Mouse (Mus musculus): Measurements from ENCODE around the gene Snrk. TPM values are rescaled to one million over a fixed set of nuclear protein-coding genes. Genes with fewer than 3 reads are reported as not detected.

Gene Snrk
- polyA plus RNA-seq, 1 experiment from 2014 or later: 57.5 TPM

DNA sequence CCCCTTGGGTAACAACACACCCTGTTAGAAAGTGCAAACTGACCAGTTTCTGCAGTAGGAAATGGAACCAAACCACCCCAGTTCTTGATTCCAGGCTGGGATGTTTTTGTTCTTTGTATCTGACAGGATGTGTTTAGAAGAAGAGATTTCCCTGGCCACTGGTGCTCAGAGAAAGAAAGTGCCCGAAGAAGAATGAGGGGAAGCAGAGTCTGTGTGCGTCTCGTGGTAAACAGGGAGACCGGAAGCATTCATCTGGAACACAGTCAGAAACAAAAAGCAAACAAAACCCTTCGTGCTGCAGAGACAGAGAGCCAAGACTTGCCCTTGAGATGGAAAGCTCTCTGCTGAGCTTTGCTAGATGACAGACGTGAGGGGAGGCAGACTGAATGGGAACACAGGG lies 32.0 kb upstream of the Snrk start:
- no peaks in the 10 kb centered on the region for H3K36me3 ChIP-seq (ENCODE audit: control insufficient read depth, insufficient read depth, low read length)
- DNase-seq (peak; percentile 20), ATAC-seq (ENCODE audit: low FRiP score, low TSS enrichment) (no peak)
- no peaks in the 10 kb centered on the region for H3K9me3 ChIP-seq (ENCODE audit: control insufficient read depth, low read length)
- WGBS: 37% methylated on average over 6 of the region's 6 CpGs
- H3K27me3 ChIP-seq (ENCODE audit: control insufficient read depth, insufficient read depth, low read length): no peaks in the 10 kb centered on the region
- H3K27ac ChIP-seq (replicated peaks; ENCODE audit: low read depth, low read length): no peak overlapping the region
- no peak overlapping the region for H3K4me3 ChIP-seq (replicated peaks; ENCODE audit: low read depth, low read length)
- no peak overlapping the region for H3K9ac ChIP-seq (replicated peaks; ENCODE audit: low read length)
- no peak overlapping the region for H3K4me2 ChIP-seq (ENCODE audit: low read length)
- H3K4me1 ChIP-seq (ENCODE audit: control insufficient read depth, insufficient read depth, low read length): no peaks in the 10 kb centered on the region

- no peak for DNase-seq
- ATAC-seq (ENCODE audit: low FRiP score, low TSS enrichment): no peak
Observed at GRCm38 (mm10) chr9:122085550-122086205, 31.4 kb upstream of the Snrk start.

DNA sequence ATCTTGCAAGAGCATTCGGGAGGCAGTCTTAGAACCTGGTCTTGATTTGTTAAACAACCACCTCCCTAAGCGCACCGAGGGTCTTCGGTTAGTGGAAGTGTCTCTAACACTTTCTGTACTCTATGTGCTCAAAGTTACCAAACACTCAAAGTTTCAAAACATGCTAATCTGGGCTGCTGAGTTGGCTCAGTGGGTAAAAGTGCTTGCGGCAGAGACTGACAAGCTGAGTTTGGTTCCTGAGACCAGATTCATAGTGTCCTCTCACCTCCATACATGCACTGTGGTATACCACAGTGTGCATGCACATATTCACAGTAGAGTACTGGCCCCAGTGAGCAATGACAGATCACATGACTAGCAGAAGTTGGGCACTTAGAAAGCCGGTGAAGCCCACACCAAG lies 30.0 kb upstream of the Snrk start:
- Histone ChIP-seq H3K27me3 (ENCODE audit: control insufficient read depth, insufficient read depth, low read length) (no peaks in the 10 kb centered on the region), H3K36me3 (ENCODE audit: control insufficient read depth, insufficient read depth, low read length) (no peaks in the 10 kb centered on the region), H3K9ac (replicated peaks; ENCODE audit: low read length) (no peak overlapping the region), H3K27ac (replicated peaks; ENCODE audit: low read depth, low read length) (no peak overlapping the region), H3K4me1 (ENCODE audit: control insufficient read depth, insufficient read depth, low read length) (no peaks in the 10 kb centered on the region), H3K9me3 (ENCODE audit: control insufficient read depth, low read length) (no peaks in the 10 kb centered on the region), H3K4me2 (ENCODE audit: low read length) (no peak overlapping the region), H3K4me3 (replicated peaks; ENCODE audit: low read depth, low read length) (no peak overlapping the region)
- WGBS: 95% methylated on average over 6 of the region's 6 CpGs
- ATAC-seq (ENCODE audit: low FRiP score, low TSS enrichment) (no peak), DNase-seq (no peak)

More at GRCm38 (mm10) chr9:122085550-122086205, 31.4 kb upstream of the Snrk start:
- Histone ChIP-seq H3K9ac (replicated peaks; ENCODE audit: low read length) (no peak overlapping the region), H3K36me3 (ENCODE audit: control insufficient read depth, insufficient read depth, low read length) (no peaks in the 10 kb centered on the region), H3K9me3 (ENCODE audit: control insufficient read depth, low read length) (no peaks in the 10 kb centered on the region), H3K27me3 (ENCODE audit: control insufficient read depth, insufficient read depth, low read length) (no peaks in the 10 kb centered on the region), H3K4me1 (ENCODE audit: control insufficient read depth, insufficient read depth, low read length) (no peaks in the 10 kb centered on the region), H3K4me3 (replicated peaks; ENCODE audit: low read depth, low read length) (no peak overlapping the region), H3K4me2 (ENCODE audit: low read length) (no peak overlapping the region), H3K27ac (replicated peaks; ENCODE audit: low read depth, low read length) (no peak overlapping the region)
- 87% methylated on average over 3 of the region's 3 CpGs for WGBS

GRCm38 (mm10) chr9:122091171-122091570 lies 25.9 kb upstream of the Snrk start:
- Histone ChIP-seq H3K9ac (replicated peaks; ENCODE audit: low read length) (no peak overlapping the region), H3K4me1 (ENCODE audit: control insufficient read depth, insufficient read depth, low read length) (no peaks in the 10 kb centered on the region), H3K27ac (replicated peaks; ENCODE audit: low read depth, low read length) (no peak overlapping the region), H3K4me3 (replicated peaks; ENCODE audit: low read depth, low read length) (no peak overlapping the region), H3K4me2 (ENCODE audit: low read length) (no peak overlapping the region), H3K27me3 (ENCODE audit: control insufficient read depth, insufficient read depth, low read length) (no peaks in the 10 kb centered on the region), H3K9me3 (ENCODE audit: control insufficient read depth, low read length) (no peaks in the 10 kb centered on the region), H3K36me3 (ENCODE audit: control insufficient read depth, insufficient read depth, low read length) (no peaks in the 10 kb centered on the region)
- ATAC-seq (ENCODE audit: low FRiP score, low TSS enrichment): no peak
- WGBS: 43% methylated on average over 7 of the region's 7 CpGs
- DNase-seq: no peak

DNA sequence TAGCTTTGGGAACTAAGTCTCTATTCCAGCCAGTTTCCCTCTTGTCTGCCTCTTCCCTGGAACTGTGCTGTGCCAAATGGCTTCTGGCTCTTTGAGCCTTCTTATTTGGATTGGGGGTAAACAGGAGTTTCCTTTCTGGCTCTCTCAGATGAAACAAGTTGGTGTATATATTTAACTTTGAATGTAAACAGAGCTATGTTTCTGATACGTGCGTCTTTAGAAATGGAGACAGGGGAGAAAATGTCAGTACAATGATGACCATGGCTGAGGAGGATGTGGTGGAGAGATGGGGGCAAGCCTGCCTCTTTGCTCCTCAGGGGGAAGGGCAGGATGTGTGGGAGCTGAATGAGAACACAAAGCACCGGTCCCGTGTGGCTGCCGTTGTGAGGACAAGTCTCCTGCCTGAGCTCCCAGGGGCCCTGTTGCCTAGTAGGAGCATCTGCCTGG lies 25.3 kb upstream of the Snrk start:
- no peaks in the 10 kb centered on the region for H3K36me3 ChIP-seq (ENCODE audit: control insufficient read depth, insufficient read depth, low read length)
- no peak for ATAC-seq (ENCODE audit: low FRiP score, low TSS enrichment)
- H3K9ac ChIP-seq (replicated peaks; ENCODE audit: low read length): no peak overlapping the region
- H3K4me1 ChIP-seq (ENCODE audit: control insufficient read depth, insufficient read depth, low read length): no peaks in the 10 kb centered on the region
- no peak overlapping the region for H3K4me3 ChIP-seq (replicated peaks; ENCODE audit: low read depth, low read length)
- 71% methylated on average over 5 of the region's 5 CpGs for WGBS
- H3K9me3 ChIP-seq (ENCODE audit: control insufficient read depth, low read length): no peaks in the 10 kb centered on the region
- no peak overlapping the region for H3K27ac ChIP-seq (replicated peaks; ENCODE audit: low read depth, low read length)
- no peaks in the 10 kb centered on the region for H3K27me3 ChIP-seq (ENCODE audit: control insufficient read depth, insufficient read depth, low read length)
- no peak for DNase-seq
- no peak overlapping the region for H3K4me2 ChIP-seq (ENCODE audit: low read length)

DNA sequence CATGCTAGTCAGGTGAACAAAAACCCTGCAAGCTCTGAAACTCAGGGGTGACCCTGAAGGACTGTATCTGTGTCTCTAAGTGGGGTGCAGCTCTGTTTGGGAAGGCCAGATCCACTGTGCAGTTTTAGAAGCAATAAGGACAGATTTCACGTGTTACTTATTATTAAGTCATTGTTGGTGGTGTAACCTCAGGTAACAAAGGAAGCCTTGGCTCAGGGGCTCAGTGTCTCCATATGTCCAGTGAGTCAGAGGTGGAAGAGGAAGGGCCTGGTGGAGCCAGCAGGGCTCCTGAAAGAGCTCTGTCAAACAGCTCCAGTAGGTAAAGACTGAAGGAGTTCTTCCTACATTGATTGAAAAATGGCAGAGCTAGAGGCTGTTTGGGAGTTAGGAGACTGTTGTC lies 22.9 kb upstream of the Snrk start:
- Histone ChIP-seq H3K4me3 (replicated peaks; ENCODE audit: low read depth, low read length) (no peak overlapping the region), H3K27ac (replicated peaks; ENCODE audit: low read depth, low read length) (no peak overlapping the region), H3K36me3 (ENCODE audit: control insufficient read depth, insufficient read depth, low read length) (no peaks in the 10 kb centered on the region), H3K9ac (replicated peaks; ENCODE audit: low read length) (no peak overlapping the region), H3K4me2 (ENCODE audit: low read length) (no peak overlapping the region), H3K4me1 (ENCODE audit: control insufficient read depth, insufficient read depth, low read length) (no peaks in the 10 kb centered on the region), H3K27me3 (ENCODE audit: control insufficient read depth, insufficient read depth, low read length) (no peaks in the 10 kb centered on the region), H3K9me3 (ENCODE audit: control insufficient read depth, low read length) (no peaks in the 10 kb centered on the region)
- WGBS: 93% methylated on average over 1 of the region's 1 CpGs
- DNase-seq (no peak), ATAC-seq (ENCODE audit: low FRiP score, low TSS enrichment) (no peak)

GRCm38 (mm10) chr9:122096822-122097511 lies 20.1 kb upstream of the Snrk start:
- DNase-seq (no peak), ATAC-seq (ENCODE audit: low FRiP score, low TSS enrichment) (no peak)
- WGBS: 92% methylated on average over 5 of the region's 5 CpGs
- Histone ChIP-seq H3K27ac (replicated peaks; ENCODE audit: low read depth, low read length) (no peak overlapping the region), H3K4me1 (ENCODE audit: control insufficient read depth, insufficient read depth, low read length) (no peaks in the 10 kb centered on the region), H3K4me3 (replicated peaks; ENCODE audit: low read depth, low read length) (no peak overlapping the region), H3K36me3 (ENCODE audit: control insufficient read depth, insufficient read depth, low read length) (no peaks in the 10 kb centered on the region), H3K9me3 (ENCODE audit: control insufficient read depth, low read length) (no peaks in the 10 kb centered on the region), H3K27me3 (ENCODE audit: control insufficient read depth, insufficient read depth, low read length) (no peaks in the 10 kb centered on the region), H3K9ac (replicated peaks; ENCODE audit: low read length) (no peak overlapping the region), H3K4me2 (ENCODE audit: low read length) (no peak overlapping the region)

- Histone ChIP-seq H3K9me3 (ENCODE audit: control insufficient read depth, low read length) (no peaks in the 10 kb centered on the region), H3K4me1 (ENCODE audit: control insufficient read depth, insufficient read depth, low read length) (no peaks in the 10 kb centered on the region), H3K36me3 (ENCODE audit: control insufficient read depth, insufficient read depth, low read length) (no peaks in the 10 kb centered on the region), H3K4me2 (ENCODE audit: low read length) (no peak overlapping the region), H3K9ac (replicated peaks; ENCODE audit: low read length) (no peak overlapping the region), H3K27me3 (ENCODE audit: control insufficient read depth, insufficient read depth, low read length) (no peaks in the 10 kb centered on the region), H3K27ac (replicated peaks; ENCODE audit: low read depth, low read length) (no peak overlapping the region), H3K4me3 (replicated peaks; ENCODE audit: low read depth, low read length) (no peak overlapping the region)
- DNase-seq (no peak), ATAC-seq (ENCODE audit: low FRiP score, low TSS enrichment) (no peak)
- 71% methylated on average over 6 of the region's 6 CpGs for WGBS
Observed at GRCm38 (mm10) chr9:122097535-122097934, 19.5 kb upstream of the Snrk start.

DNA sequence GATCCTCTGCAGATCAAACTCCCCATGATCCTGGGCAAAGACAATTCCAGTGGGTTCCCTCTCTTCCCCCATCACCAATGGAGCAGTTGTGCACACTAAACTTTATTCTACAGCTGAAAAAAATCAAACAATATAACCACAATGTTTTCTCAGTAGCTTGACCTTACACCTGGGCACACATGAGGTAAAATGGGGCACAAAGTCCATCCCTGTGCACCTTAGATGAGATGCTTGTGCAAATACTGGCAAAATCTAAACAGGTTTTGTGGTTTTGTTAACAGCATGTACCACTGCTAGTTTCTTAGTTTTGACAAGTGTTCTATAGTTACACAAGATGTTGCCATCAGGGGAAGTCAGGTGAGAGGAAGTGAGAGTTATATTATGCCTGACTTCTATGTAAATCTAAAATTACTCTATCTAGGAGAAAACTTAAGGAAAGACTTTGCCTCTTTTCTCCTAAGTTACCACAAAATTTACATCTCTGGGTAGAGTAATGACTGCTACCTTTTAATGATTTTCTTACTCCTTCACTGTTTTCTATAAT lies 16.4 kb upstream of the Snrk start:
- DNase-seq: no peak
- Histone ChIP-seq H3K9me3 (ENCODE audit: control insufficient read depth, low read length) (no peaks in the 10 kb centered on the region), H3K27ac (replicated peaks; ENCODE audit: low read depth, low read length) (no peak overlapping the region), H3K4me1 (ENCODE audit: control insufficient read depth, insufficient read depth, low read length) (no peaks in the 10 kb centered on the region), H3K9ac (replicated peaks; ENCODE audit: low read length) (no peak overlapping the region), H3K27me3 (ENCODE audit: control insufficient read depth, insufficient read depth, low read length) (no peaks in the 10 kb centered on the region), H3K4me2 (ENCODE audit: low read length) (no peak overlapping the region), H3K36me3 (ENCODE audit: control insufficient read depth, insufficient read depth, low read length) (no peaks in the 10 kb centered on the region), H3K4me3 (replicated peaks; ENCODE audit: low read depth, low read length) (no peak overlapping the region)
- ATAC-seq (ENCODE audit: low FRiP score, low TSS enrichment): no peak

Data from midbrain, embryonic 14.5 days (tissue).